Mouse (Mus musculus) hindbrain, embryonic 10.5 days (tissue): Measurements from ENCODE around the gene Tmem86b. TPM values are rescaled to one million over a fixed set of nuclear protein-coding genes. Genes with fewer than 3 reads are reported as not detected.

ENCODE experiments used
- DNase-seq: peaks from one replicate; pipeline ENCODE4 v3.0.0-alpha.2; 2017; ENCODE audit warnings: low spot score
- H3K27ac ChIP-seq: fragments of 300-500 bp; sonication (generic); 2 replicates; pipeline ENCODE4 v1.5.1; 2016; ENCODE audit warnings: mild to moderate bottlenecking, moderate library complexity
- H3K27me3 ChIP-seq: fragments of 300-500 bp; sonication (generic); 2 replicates; pipeline ENCODE4 v1.6.1; 2016; ENCODE audit warnings: mild to moderate bottlenecking; ENCODE audit not compliant: poor library complexity, insufficient read depth, severe bottlenecking
- H3K36me3 ChIP-seq: fragments of 300-500 bp; sonication (generic); 2 replicates; pipeline ENCODE4 v1.6.1; 2016; ENCODE audit warnings: mild to moderate bottlenecking, moderate library complexity
- H3K4me1 ChIP-seq: fragments of 300-500 bp; sonication (generic); replicated peaks from 2 replicates; pipeline ENCODE4 v1.6.1; 2016; ENCODE audit warnings: mild to moderate bottlenecking
- H3K4me3 ChIP-seq: fragments of 300-500 bp; sonication (generic); 2 replicates; pipeline ENCODE4 v1.5.1; 2016; ENCODE audit warnings: mild to moderate bottlenecking, moderate library complexity
- H3K9me3 ChIP-seq: fragments of 300-500 bp; sonication (generic); 2 replicates; pipeline ENCODE4 v1.6.1; 2016; ENCODE audit warnings: mild to moderate bottlenecking, moderate library complexity
- WGBS: fragments of 180-500 bp; shearing (Covaris S2); methylation state at CpG from one replicate; pipeline ENCODE4 v1.1.7; 2016; 5-methylcytosine and 5-hydroxymethylcytosine counted together
- polyA plus RNA-seq: library from polyadenylated mRNA; unstranded; fragments of >200 nt; fragmentation: Nextera tagmentation; extraction: Ambion mirVana; gene quantifications from 2 replicates; pipeline ENCODE4 v1.2.1, GENCODE M21; 2016

The Tmem86b gene
- polyA plus RNA-seq, 1 experiment from 2014 or later: 2.1 TPM

GRCm38 (mm10) chr7:4658128-4658907 is 27.1 kb upstream of the Tmem86b start:
- H3K27me3 ChIP-seq: no peaks in the 10 kb centered on the region
- peaks cover 42% of the 10 kb centered on the region for H3K4me1 ChIP-seq
- under 1% methylated on average over 78 of the region's 78 CpGs for WGBS
- peaks cover 31% of the 10 kb centered on the region for H3K36me3 ChIP-seq
- DNase-seq: no peak
- peak overlapping the region; percentile 96 for H3K27ac ChIP-seq
- no peaks in the 10 kb centered on the region for H3K9me3 ChIP-seq
- H3K4me3 ChIP-seq: peak overlapping the region; percentile 89

- Histone ChIP-seq H3K9me3 (no peaks in the 10 kb centered on the region), H3K27me3 (no peaks in the 10 kb centered on the region), H3K4me1 (peaks cover 43% of the 10 kb centered on the region), H3K27ac (peak overlapping the region; percentile 96), H3K4me3 (peak overlapping the region; percentile 89), H3K36me3 (peaks cover 33% of the 10 kb centered on the region)
- no peak for DNase-seq
- 55% methylated on average over 9 of the region's 9 CpGs for WGBS
Observed at GRCm38 (mm10) chr7:4657521-4658127, 26.4 kb upstream of the Tmem86b start.

- Histone ChIP-seq H3K27me3 (no peaks in the 10 kb centered on the region), H3K36me3 (peaks cover 32% of the 10 kb centered on the region), H3K9me3 (no peaks in the 10 kb centered on the region), H3K27ac (no peak overlapping the region), H3K4me1 (peaks cover 45% of the 10 kb centered on the region), H3K4me3 (peak overlapping the region; percentile 89)
- WGBS: 87% methylated on average over 1 of the region's 1 CpGs
- no peak for DNase-seq
Observed at GRCm38 (mm10) chr7:4656818-4657217, 25.6 kb upstream of the Tmem86b start.

- WGBS: 80% methylated on average over 1 of the region's 1 CpGs
- Histone ChIP-seq H3K27me3 (no peaks in the 10 kb centered on the region), H3K27ac (no peak overlapping the region), H3K9me3 (no peaks in the 10 kb centered on the region), H3K36me3 (peaks cover 33% of the 10 kb centered on the region), H3K4me1 (peaks cover 45% of the 10 kb centered on the region), H3K4me3 (no peak overlapping the region)
- DNase-seq: no peak
Observed at GRCm38 (mm10) chr7:4655916-4656315, 24.7 kb upstream of the Tmem86b start.

GRCm38 (mm10) chr7:4655393-4655792 is 24.2 kb upstream of the Tmem86b start:
- no peaks in the 10 kb centered on the region for H3K27me3 ChIP-seq
- no peaks in the 10 kb centered on the region for H3K9me3 ChIP-seq
- H3K27ac ChIP-seq: no peak overlapping the region
- peaks cover 28% of the 10 kb centered on the region for H3K36me3 ChIP-seq
- WGBS: 94% methylated on average over 4 of the region's 4 CpGs
- no peak for DNase-seq
- H3K4me3 ChIP-seq: no peak overlapping the region
- H3K4me1 ChIP-seq: peaks cover 41% of the 10 kb centered on the region

- Histone ChIP-seq H3K9me3 (no peaks in the 10 kb centered on the region), H3K4me1 (peaks cover 30% of the 10 kb centered on the region), H3K36me3 (peaks cover 28% of the 10 kb centered on the region), H3K27me3 (no peaks in the 10 kb centered on the region), H3K27ac (no peak overlapping the region), H3K4me3 (no peak overlapping the region)
- DNase-seq: no peak
- 88% methylated on average over 2 of the region's 2 CpGs for WGBS
Observed at GRCm38 (mm10) chr7:4654221-4654620, 23.0 kb upstream of the Tmem86b start.

- no peak for DNase-seq
Observed at GRCm38 (mm10) chr7:4653780-4654179, 22.6 kb upstream of the Tmem86b start.

GRCm38 (mm10) chr7:4653351-4653750 is 22.1 kb upstream of the Tmem86b start:
- 89% methylated on average over 5 of the region's 5 CpGs for WGBS
- Histone ChIP-seq H3K27me3 (no peaks in the 10 kb centered on the region), H3K36me3 (peaks cover 28% of the 10 kb centered on the region)

More at GRCm38 (mm10) chr7:4653780-4654179, 22.6 kb upstream of the Tmem86b start:
- Histone ChIP-seq H3K27me3 (no peaks in the 10 kb centered on the region), H3K4me1 (peaks cover 30% of the 10 kb centered on the region), H3K27ac (no peak overlapping the region), H3K9me3 (no peaks in the 10 kb centered on the region), H3K4me3 (no peak overlapping the region), H3K36me3 (peaks cover 28% of the 10 kb centered on the region)
- WGBS: 84% methylated on average over 7 of the region's 7 CpGs

GRCm38 (mm10) chr7:4652726-4653125 is 21.5 kb upstream of the Tmem86b start:
- peaks cover 24% of the 10 kb centered on the region for H3K4me1 ChIP-seq
- H3K4me3 ChIP-seq: no peak overlapping the region
- H3K36me3 ChIP-seq: peaks cover 28% of the 10 kb centered on the region
- no peak overlapping the region for H3K27ac ChIP-seq
- H3K9me3 ChIP-seq: no peaks in the 10 kb centered on the region
- DNase-seq: no peak
- WGBS: 91% methylated on average over 5 of the region's 5 CpGs
- no peaks in the 10 kb centered on the region for H3K27me3 ChIP-seq

More at GRCm38 (mm10) chr7:4653351-4653750, 22.1 kb upstream of the Tmem86b start:
- Histone ChIP-seq H3K4me1 (peaks cover 30% of the 10 kb centered on the region), H3K4me3 (no peak overlapping the region), H3K9me3 (no peaks in the 10 kb centered on the region), H3K27ac (no peak overlapping the region)
- no peak for DNase-seq

- no peak overlapping the region for H3K27ac ChIP-seq
- H3K4me1 ChIP-seq: peaks cover 13% of the 10 kb centered on the region
- H3K36me3 ChIP-seq: peaks cover 37% of the 10 kb centered on the region
- DNase-seq: no peak
- 84% methylated on average over 8 of the region's 8 CpGs for WGBS
- no peaks in the 10 kb centered on the region for H3K27me3 ChIP-seq
- no peaks in the 10 kb centered on the region for H3K9me3 ChIP-seq
- H3K4me3 ChIP-seq: no peak overlapping the region
Observed at GRCm38 (mm10) chr7:4651581-4651980, 20.4 kb upstream of the Tmem86b start.

GRCm38 (mm10) chr7:4647992-4648391 is 16.8 kb upstream of the Tmem86b start:
- no peaks in the 10 kb centered on the region for H3K9me3 ChIP-seq
- H3K4me3 ChIP-seq: no peak overlapping the region
- no peak for DNase-seq
- no peaks in the 10 kb centered on the region for H3K27me3 ChIP-seq
- 89% methylated on average over 2 of the region's 2 CpGs for WGBS
- H3K27ac ChIP-seq: no peak overlapping the region
- 0 out of 2 replicates have a peak, but pooled peaks cover 3% of the 10 kb centered on the region for H3K4me1 ChIP-seq
- peaks cover 62% of the 10 kb centered on the region for H3K36me3 ChIP-seq

- H3K4me1 ChIP-seq: no peaks in the 10 kb centered on the region
- H3K9me3 ChIP-seq: no peaks in the 10 kb centered on the region
- peaks cover 62% of the 10 kb centered on the region for H3K36me3 ChIP-seq
- H3K4me3 ChIP-seq: no peak overlapping the region
- H3K27me3 ChIP-seq: no peaks in the 10 kb centered on the region
- H3K27ac ChIP-seq: no peak overlapping the region
- 83% methylated on average over 6 of the region's 6 CpGs for WGBS
- DNase-seq: no peak
Observed at GRCm38 (mm10) chr7:4647291-4647690, 16.1 kb upstream of the Tmem86b start.

GRCm38 (mm10) chr7:4646806-4647205 is 15.6 kb upstream of the Tmem86b start:
- Histone ChIP-seq H3K27ac (no peak overlapping the region), H3K9me3 (no peaks in the 10 kb centered on the region), H3K4me1 (no peaks in the 10 kb centered on the region), H3K4me3 (no peak overlapping the region), H3K36me3 (peaks cover 64% of the 10 kb centered on the region), H3K27me3 (no peaks in the 10 kb centered on the region)
- WGBS: 86% methylated on average over 3 of the region's 3 CpGs
- DNase-seq: no peak
